Mouse (Mus musculus) testis, adult 2 months (tissue): Measurements from ENCODE around the gene Rspo1. TPM values are rescaled to one million over a fixed set of nuclear protein-coding genes. Genes with fewer than 3 reads are reported as not detected.

Source experiments
- H3K27ac ChIP-seq: fragments of 200-500 bp; 2 replicates; pipeline ENCODE4 v1.5.1; 2012; ENCODE audit warnings: low read depth, low read length; ENCODE audit not compliant: control insufficient read depth, insufficient read depth
- H3K27me3 ChIP-seq: fragments of 200-500 bp; 2 replicates; pipeline ENCODE4 v1.6.1; 2012; ENCODE audit warnings: mild to moderate bottlenecking, low read length, moderate library complexity; ENCODE audit not compliant: control insufficient read depth, insufficient read depth
- H3K36me3 ChIP-seq: fragments of 200-500 bp; 2 replicates; pipeline ENCODE4 v1.6.1; 2012; ENCODE audit warnings: mild to moderate bottlenecking, low read length; ENCODE audit not compliant: control insufficient read depth, insufficient read depth
- H3K4me1 ChIP-seq: fragments of 200-500 bp; 2 replicates; pipeline ENCODE4 v1.6.1; 2012; ENCODE audit warnings: low read length; ENCODE audit not compliant: control insufficient read depth, insufficient read depth
- H3K4me3 ChIP-seq: fragments of 200-500 bp; 2 replicates; pipeline ENCODE4 v1.5.1; 2012; ENCODE audit warnings: low read depth, mild to moderate bottlenecking, low read length, moderate library complexity, mixed read lengths; ENCODE audit not compliant: control insufficient read depth
- CTCF ChIP-seq: fragments of 200-500 bp; IDR thresholded peaks from 2 replicates; pipeline ENCODE4 v1.5.1; 2012; ENCODE audit warnings: low read depth, mild to moderate bottlenecking, inconsistent platforms, low read length, moderate library complexity; ENCODE audit not compliant: control insufficient read depth, insufficient read depth, insufficient replicate concordance
- POLR2A ChIP-seq: fragments of 200-500 bp; IDR thresholded peaks from 2 replicates; pipeline ENCODE4 v1.6.1; 2012; ENCODE audit warnings: low read depth, mild to moderate bottlenecking, inconsistent platforms, low read length, moderate library complexity; ENCODE audit not compliant: control insufficient read depth
- polyA plus RNA-seq: library from polyadenylated mRNA; depleted of rRNA; stranded (reverse); fragments of >200 nt; gene quantifications from 2 replicates; pipeline ENCODE4 v1.2.3, GENCODE M21; 2012; rRNA removed

Rspo1 gene
- polyA plus RNA-seq, 1 experiment = 1.7 TPM

- TF ChIP-seq POLR2A (peak; percentile 100), CTCF (no peak)
- Histone ChIP-seq H3K4me1 (no peaks in the 10 kb centered on the region; the same call in 1 of the 2 replicates), H3K27ac (peak overlapping the region; percentile 95)
Observed at GRCm38 (mm10) chr4:125029891-125030614, 43.8 kb downstream of the Rspo1 start.

GRCm38 (mm10) chr4:125034341-125034740, 48.1 kb downstream of the Rspo1 start:
- Histone ChIP-seq H3K36me3 (no peaks in the 10 kb centered on the region), H3K4me1 (no peaks in the 10 kb centered on the region; the same call in 1 of the 2 replicates), H3K4me3 (no peak overlapping the region), H3K27me3 (no peaks in the 10 kb centered on the region), H3K27ac (no peak overlapping the region)
- TF ChIP-seq CTCF (no peak), POLR2A (no peak)

More at GRCm38 (mm10) chr4:125029891-125030614, 43.8 kb downstream of the Rspo1 start:
- Histone ChIP-seq H3K4me3 (peak overlapping the region; percentile 98), H3K27me3 (no peaks in the 10 kb centered on the region), H3K36me3 (no peaks in the 10 kb centered on the region)

GRCm38 (mm10) chr4:125044454-125044853, 58.2 kb downstream of the Rspo1 start:
- no peak for TF ChIP-seq POLR2A
- no peak for TF ChIP-seq CTCF
- no peak overlapping the region for H3K4me3 ChIP-seq
- H3K36me3 ChIP-seq = peaks cover 7% of the 10 kb centered on the region
- H3K27me3 ChIP-seq = no peaks in the 10 kb centered on the region
- no peaks in the 10 kb centered on the region for H3K4me1 ChIP-seq
- no peak overlapping the region for H3K27ac ChIP-seq

- Histone ChIP-seq H3K27ac (no peak overlapping the region), H3K4me1 (no peaks in the 10 kb centered on the region), H3K27me3 (no peaks in the 10 kb centered on the region), H3K4me3 (no peak overlapping the region), H3K36me3 (peaks cover 5% of the 10 kb centered on the region)
- TF ChIP-seq POLR2A (no peak), CTCF (no peak)
Observed at GRCm38 (mm10) chr4:125055385-125055784, 69.2 kb downstream of the Rspo1 start.

- no peaks in the 10 kb centered on the region for H3K27me3 ChIP-seq
- no peak overlapping the region for H3K27ac ChIP-seq
- no peaks in the 10 kb centered on the region for H3K4me1 ChIP-seq
- peaks cover 5% of the 10 kb centered on the region for H3K36me3 ChIP-seq
- TF ChIP-seq POLR2A (no peak), CTCF (no peak)
- H3K4me3 ChIP-seq = no peak overlapping the region
Observed at GRCm38 (mm10) chr4:125056476-125056875, 70.2 kb downstream of the Rspo1 start.

GRCm38 (mm10) chr4:125057273-125057672, 71.0 kb downstream of the Rspo1 start:
- Histone ChIP-seq H3K27ac (no peak overlapping the region), H3K4me3 (no peak overlapping the region), H3K36me3 (peaks cover 4% of the 10 kb centered on the region), H3K4me1 (no peaks in the 10 kb centered on the region), H3K27me3 (no peaks in the 10 kb centered on the region)
- TF ChIP-seq POLR2A = no peak
- TF ChIP-seq CTCF = no peak

- H3K27ac ChIP-seq = no peak overlapping the region
- H3K4me3 ChIP-seq = no peak overlapping the region
Observed at GRCm38 (mm10) chr4:125058033-125058432, 71.8 kb downstream of the Rspo1 start.

More at GRCm38 (mm10) chr4:125058033-125058432, 71.8 kb downstream of the Rspo1 start:
- TF ChIP-seq CTCF (no peak), POLR2A (no peak)
- Histone ChIP-seq H3K36me3 (peaks cover 2% of the 10 kb centered on the region; the same call in 1 of the 2 replicates), H3K4me1 (no peaks in the 10 kb centered on the region), H3K27me3 (no peaks in the 10 kb centered on the region)

Other genes starting within 250 kb of the Rspo1 start
- 19.3 and 26.9 TPM in 2 replicates for gene Inpp5b, start 244.6 kb upstream of the Rspo1 start, polyA plus RNA-seq
- gene Mtf1, start 184.3 kb upstream of the Rspo1 start, polyA plus RNA-seq = 61.0 and 64.0 TPM in 2 replicates
- gene Yrdc, start 135.8 kb upstream of the Rspo1 start, polyA plus RNA-seq = 49.4 and 54.1 TPM in 2 replicates
- 195 and 219 TPM in 2 replicates for gene 1110065P20Rik, start 135.2 kb upstream of the Rspo1 start, polyA plus RNA-seq
- 0.23 and 0.32 TPM in 2 replicates for gene Maneal, start 124.3 kb upstream of the Rspo1 start, polyA plus RNA-seq
- 7.2 and 9.3 TPM in 2 replicates for gene Epha10, start 105.5 kb upstream of the Rspo1 start, polyA plus RNA-seq
- 7.1 and 8.0 TPM in 2 replicates for gene 9930104L06Rik, start 49.4 kb upstream of the Rspo1 start, polyA plus RNA-seq
- 45.5 and 47.0 TPM in 2 replicates for gene Cdca8, start 47.1 kb upstream of the Rspo1 start, polyA plus RNA-seq
- gene Gnl2, start 30.2 kb downstream of the Rspo1 start, polyA plus RNA-seq = 24.5 and 25.3 TPM in 2 replicates
- gene Dnali1, start 79.3 kb downstream of the Rspo1 start, polyA plus RNA-seq = 185 and 189 TPM in 2 replicates
- 17.2 and 19.1 TPM in 2 replicates for gene Snip1, start 80.2 kb downstream of the Rspo1 start, polyA plus RNA-seq
- 63.2 and 67.3 TPM in 2 replicates for gene Meaf6, start 98.7 kb downstream of the Rspo1 start, polyA plus RNA-seq
- 1.4 and 2.3 TPM in 2 replicates for gene Zc3h12a, start 141.4 kb downstream of the Rspo1 start, polyA plus RNA-seq